Mouse (Mus musculus) kidney, postnatal 10 days (tissue): ENCODE measurements at regions not wholly inside any gene's neighbourhood (a gene's known extent, or its start where the extent isn't known, plus 50 kb on each side); places are given as distances from the start of the nearest gene placed in this dataset.

ENCODE experiments used
- DNase-seq: peaks from one replicate; pipeline ENCODE4 v3.0.0; 2021; ENCODE audit warnings: mixed read lengths

DNA sequence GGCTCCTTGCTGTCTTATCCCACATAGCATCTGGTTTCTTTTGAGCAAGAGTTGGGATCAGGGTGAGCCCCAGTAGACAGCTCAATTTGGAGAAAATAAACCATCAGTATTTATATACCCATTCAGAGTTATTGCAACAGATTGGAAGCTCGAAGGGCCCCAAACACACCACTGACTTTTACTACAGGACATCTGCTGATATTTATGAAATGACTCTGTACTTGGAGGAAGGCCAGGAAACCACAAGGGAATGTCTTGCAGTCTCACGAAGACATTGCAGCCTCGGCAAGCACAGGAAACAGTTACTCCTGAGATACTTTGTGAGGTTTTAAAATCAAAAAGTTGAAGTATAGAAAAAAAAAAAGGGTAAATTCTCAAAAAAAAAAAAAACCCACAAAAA, 375.1 kb upstream of the 4931408C20Rik start:
- DNase-seq = peak; percentile 9
